Mouse (Mus musculus): ENCODE results near the gene Ywhag. TPM values are rescaled to one million over a fixed set of nuclear protein-coding genes. Genes with fewer than 3 reads are reported as not detected.

The Ywhag gene
- polyA plus RNA-seq, 1 experiment from 2014 or later = 60.9 TPM

DNA sequence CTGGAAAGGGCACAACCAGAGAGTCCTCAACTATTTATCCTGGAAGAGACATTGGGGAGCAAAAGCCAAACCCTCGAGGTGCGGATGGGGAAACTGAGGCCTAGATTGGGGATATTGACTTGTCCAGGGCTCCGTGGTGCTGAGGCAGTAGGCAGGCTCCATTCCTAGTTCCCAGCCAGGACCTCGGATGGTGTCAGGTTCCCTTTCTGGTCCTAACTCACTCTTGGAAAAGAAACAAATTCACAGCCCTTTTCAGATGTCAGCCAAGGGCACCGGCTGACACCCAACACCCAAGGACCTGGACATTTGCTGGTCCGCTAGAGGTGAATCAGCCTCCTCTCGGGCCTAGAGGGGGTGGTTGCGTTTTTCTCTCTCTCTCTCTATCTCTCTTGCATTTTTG lies 67.8 kb downstream of the Ywhag start:
- Histone ChIP-seq H3K27me3 (peaks cover 93% of the 10 kb centered on the region), H3K27ac (replicated peaks) (no peak overlapping the region), H3K4me1 (replicated peaks) (no peaks in the 10 kb centered on the region; the same call in 1 of the 2 replicates), H3K9ac (no peak overlapping the region), H3K9me3 (replicated peaks) (no peaks in the 10 kb centered on the region), H3K36me3 (replicated peaks) (no peaks in the 10 kb centered on the region), H3K4me3 (replicated peaks) (no peak overlapping the region), H3K4me2 (no peak overlapping the region)
- no peak for ATAC-seq (ENCODE audit: insufficient read depth)
- 27% methylated on average over 8 of the region's 8 CpGs for WGBS (ENCODE audit: insufficient replicate concordance)

Other genes starting within 250 kb of the Ywhag start
- 17.8 and 18.9 TPM in 2 replicates for gene Tmem120a, start 190.2 kb downstream of the Ywhag start, polyA plus RNA-seq (2015; fragmentation: Nextera tagmentation; extraction: Ambion mirVana)
- not detected in 2 replicates for gene Styxl1, start 156.2 kb downstream of the Ywhag start, polyA plus RNA-seq (2015; fragmentation: Nextera tagmentation; extraction: Ambion mirVana)
- 302 and 306 TPM in 2 replicates for gene Mdh2, start 156.1 kb downstream of the Ywhag start, polyA plus RNA-seq (2015; fragmentation: Nextera tagmentation; extraction: Ambion mirVana)
- 0.02 TPM in 1 of 2 replicates, not detected in the other for gene Srrm3, start 127.7 kb downstream of the Ywhag start, polyA plus RNA-seq (2015; fragmentation: Nextera tagmentation; extraction: Ambion mirVana)
- gene Hspb1, start 46.7 kb downstream of the Ywhag start, polyA plus RNA-seq (2015; fragmentation: Nextera tagmentation; extraction: Ambion mirVana) = 12.6 and 16.1 TPM in 2 replicates
- gene Ssc4d, start 39.9 kb upstream of the Ywhag start, polyA plus RNA-seq (2015; fragmentation: Nextera tagmentation; extraction: Ambion mirVana) = 1.6 and 1.8 TPM in 2 replicates
- not detected in 2 replicates for gene Zp3, start 45.5 kb upstream of the Ywhag start, polyA plus RNA-seq (2015; fragmentation: Nextera tagmentation; extraction: Ambion mirVana)
- gene Dtx2, start 60.2 kb upstream of the Ywhag start, polyA plus RNA-seq (2015; fragmentation: Nextera tagmentation; extraction: Ambion mirVana) = 6.7 and 6.9 TPM in 2 replicates
- gene Upk3b, start 103.9 kb upstream of the Ywhag start, polyA plus RNA-seq (2015; fragmentation: Nextera tagmentation; extraction: Ambion mirVana) = 3.3 and 3.8 TPM in 2 replicates
- 0.08 TPM in 1 of 2 replicates, not detected in the other for gene Upk3bl, start 119.9 kb upstream of the Ywhag start, polyA plus RNA-seq (2015; fragmentation: Nextera tagmentation; extraction: Ambion mirVana)
- 2.1 and 2.2 TPM in 2 replicates for gene Rasa4, start 149.3 kb upstream of the Ywhag start, polyA plus RNA-seq (2015; fragmentation: Nextera tagmentation; extraction: Ambion mirVana)
- gene Polr2j, start 182.0 kb upstream of the Ywhag start, polyA plus RNA-seq (2015; fragmentation: Nextera tagmentation; extraction: Ambion mirVana) = 111 and 129 TPM in 2 replicates
- 34.1 and 37.2 TPM in 2 replicates for gene Lrwd1, start 201.5 kb upstream of the Ywhag start, polyA plus RNA-seq (2015; fragmentation: Nextera tagmentation; extraction: Ambion mirVana)
- 12.0 and 15.1 TPM in 2 replicates for gene Alkbh4, start 201.5 kb upstream of the Ywhag start, polyA plus RNA-seq (2015; fragmentation: Nextera tagmentation; extraction: Ambion mirVana)
- 3.4 and 4.4 TPM in 2 replicates for gene Orai2, start 236.1 kb upstream of the Ywhag start, polyA plus RNA-seq (2015; fragmentation: Nextera tagmentation; extraction: Ambion mirVana)

Measured in liver, embryonic 15.5 days (tissue).